Mouse (Mus musculus) c-Kit-positive CD71-negative TER-119-negative erythroid progenitor cells, embryonic 14.5 days (primary cell): Measurements from ENCODE around the gene 1700020A23Rik.
A peak's percentile ranks its signal among the peaks of the same experiment; 100 is the strongest.

ENCODE experiments used
- DNase-seq: peaks from one replicate; pipeline ENCODE4 v3.0.0-alpha.2; 2013; ENCODE audit warnings: low read depth

The 1700020A23Rik gene

DNA sequence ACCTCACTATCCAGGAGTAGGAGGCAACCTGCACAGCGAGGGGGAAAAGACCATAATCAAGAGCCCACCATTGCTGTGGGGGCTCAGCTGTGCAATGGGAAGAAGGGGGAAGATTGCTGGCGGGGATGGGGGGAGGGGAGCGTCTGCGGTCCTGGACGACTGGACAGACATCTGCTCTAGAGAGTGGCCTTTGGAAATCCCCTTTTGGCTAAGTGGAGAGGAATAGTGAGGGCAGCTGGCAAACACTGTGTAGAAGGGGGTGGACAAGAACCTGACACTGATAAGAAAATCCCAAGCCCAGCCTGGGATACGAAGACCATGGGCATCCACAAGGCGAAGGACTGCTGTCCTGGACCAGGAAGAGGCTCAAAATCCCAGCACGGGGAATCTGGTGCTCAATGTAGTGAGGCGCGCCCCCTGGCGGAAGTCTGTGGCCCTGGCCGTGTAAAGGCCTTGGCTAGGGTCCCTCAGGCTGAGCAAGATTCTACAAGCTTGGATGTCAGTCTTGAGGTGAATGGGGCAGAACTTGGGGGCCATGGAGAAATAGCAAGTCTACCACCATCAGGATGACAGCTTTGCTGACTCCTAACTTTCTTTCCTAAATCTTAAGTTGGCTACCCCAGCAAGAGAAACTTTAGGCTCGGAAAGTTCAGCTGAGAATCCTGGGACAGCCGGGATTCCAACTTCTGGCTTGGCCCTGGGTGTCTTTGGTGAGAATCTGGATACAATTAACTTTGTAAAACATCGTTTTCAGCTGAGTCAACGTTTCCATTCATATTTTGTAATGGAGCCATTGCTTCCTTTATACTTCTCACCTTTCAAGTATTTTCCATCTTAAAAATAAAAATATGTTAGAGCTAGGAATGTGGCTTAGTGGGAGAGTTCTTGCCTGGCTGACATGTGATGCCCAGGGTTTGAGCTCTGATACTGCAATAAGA is 6.8 kb downstream of the 1700020A23Rik start:
- DNase-seq, result peak; percentile 58

DNA sequence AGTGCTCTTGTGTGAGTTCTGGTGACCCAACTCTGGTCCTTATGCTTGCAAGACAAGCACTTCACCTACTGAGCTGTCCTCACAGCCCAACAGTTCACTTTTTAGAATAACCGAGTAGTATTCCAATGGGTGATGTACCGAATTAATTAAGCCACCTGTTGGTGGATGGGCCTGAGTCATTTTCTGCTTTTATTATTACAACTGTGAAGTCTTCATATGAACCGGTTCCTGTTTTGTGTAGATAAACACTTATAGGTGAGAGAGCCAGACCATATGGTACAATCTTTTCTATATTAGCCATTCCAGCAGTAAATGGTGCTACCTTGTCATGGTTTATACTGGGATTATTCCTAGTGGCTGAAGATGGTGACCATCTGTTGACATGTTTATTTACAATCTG is 7.7 kb downstream of the 1700020A23Rik start:
- no peak for DNase-seq

GRCm38 (mm10) chr2:130414094-130414856 is 9.2 kb downstream of the 1700020A23Rik start:
- DNase-seq, result no peak

DNA sequence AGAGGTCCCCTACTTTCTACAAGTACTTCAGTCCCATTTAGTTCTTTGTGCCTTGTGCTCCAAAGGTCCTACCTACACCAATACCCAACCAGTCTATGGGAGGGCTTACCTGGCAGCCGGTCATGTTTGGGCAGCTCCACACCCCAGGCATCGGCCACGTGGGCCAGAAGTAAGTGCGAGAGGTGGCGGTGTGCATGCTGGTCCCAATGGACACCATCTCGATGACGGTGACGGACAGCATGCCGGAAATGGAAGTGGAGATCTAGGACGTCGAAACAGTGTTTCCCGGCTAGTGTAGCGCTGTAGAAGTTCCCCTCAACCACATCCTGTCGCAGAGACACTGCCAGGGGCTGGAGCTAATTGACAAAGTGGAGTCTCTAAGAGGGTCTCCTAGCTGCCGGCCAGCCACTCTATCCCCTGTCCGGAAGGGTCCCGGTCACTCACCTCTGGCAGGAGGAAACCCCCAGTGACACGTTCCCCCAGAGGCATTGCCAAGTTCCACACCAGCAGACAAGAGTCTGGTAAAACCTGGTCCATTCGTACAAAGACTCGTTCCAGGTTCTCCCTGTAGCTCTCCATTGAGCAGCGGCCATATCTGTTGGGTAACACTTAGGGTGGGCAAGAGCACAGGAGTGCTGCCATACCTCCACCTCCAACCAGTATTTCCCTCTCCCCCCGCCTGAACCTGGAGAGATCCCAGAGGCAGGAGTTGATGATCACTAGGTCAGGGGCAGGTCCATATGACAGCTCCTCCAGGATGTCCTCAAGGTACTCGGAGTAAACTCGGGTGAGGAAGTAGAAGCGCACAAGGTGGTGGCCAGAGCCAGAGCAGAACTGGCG is 16.9 kb downstream of the 1700020A23Rik start:
- no peak for DNase-seq

- DNase-seq, result peak; percentile 50
These were observed 18.5 kb downstream of the 1700020A23Rik start for GRCm38 (mm10) chr2:130423397-130424125.

DNA sequence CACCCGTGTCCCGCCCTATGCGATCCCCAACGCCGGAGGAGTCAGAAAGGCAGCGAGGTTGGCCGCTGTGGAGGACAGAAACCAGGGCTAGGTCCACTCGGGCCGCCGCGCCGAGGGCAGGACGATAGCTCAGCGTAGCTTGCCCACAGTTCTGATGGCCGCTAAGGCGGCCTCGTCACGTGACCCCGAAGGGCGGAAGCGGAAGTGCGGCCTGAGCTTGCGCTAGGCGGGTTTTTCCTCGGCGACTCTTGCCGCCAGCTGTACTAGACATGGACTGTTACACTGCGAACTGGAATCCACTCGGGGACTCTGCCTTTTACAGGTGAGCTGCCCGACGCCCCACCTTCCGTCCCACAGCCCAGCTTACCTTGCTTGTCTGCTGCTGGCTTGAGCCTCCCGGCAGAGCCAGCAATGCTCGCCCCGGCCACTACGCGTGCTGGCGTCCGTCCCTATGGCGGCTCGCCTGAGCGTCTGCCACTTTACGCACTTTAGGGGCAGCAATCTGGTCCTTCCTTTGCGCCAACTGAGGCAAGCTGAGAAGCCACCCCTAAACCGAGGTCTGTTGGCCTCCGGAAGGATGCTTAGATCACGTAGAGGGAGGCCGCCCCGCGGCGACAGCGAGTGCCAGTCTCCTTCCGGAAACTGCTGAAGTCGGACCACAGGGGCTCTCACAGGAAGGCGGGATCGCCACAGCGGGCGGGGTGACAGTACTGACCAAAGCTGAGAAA is 19.2 kb downstream of the 1700020A23Rik start, which contains the start of the genes Vps16 and Pced1a:
Vps16 (plus strand) TSS at position 214 of the 728 bp plus-strand sequence.
Pced1a (minus strand) TSS at position 576 of the 728 bp plus-strand sequence.
- DNase-seq, result peak; percentile 81

- DNase-seq, result no peak
These were observed 20.1 kb downstream of the 1700020A23Rik start for GRCm38 (mm10) chr2:130425112-130425511.

DNA sequence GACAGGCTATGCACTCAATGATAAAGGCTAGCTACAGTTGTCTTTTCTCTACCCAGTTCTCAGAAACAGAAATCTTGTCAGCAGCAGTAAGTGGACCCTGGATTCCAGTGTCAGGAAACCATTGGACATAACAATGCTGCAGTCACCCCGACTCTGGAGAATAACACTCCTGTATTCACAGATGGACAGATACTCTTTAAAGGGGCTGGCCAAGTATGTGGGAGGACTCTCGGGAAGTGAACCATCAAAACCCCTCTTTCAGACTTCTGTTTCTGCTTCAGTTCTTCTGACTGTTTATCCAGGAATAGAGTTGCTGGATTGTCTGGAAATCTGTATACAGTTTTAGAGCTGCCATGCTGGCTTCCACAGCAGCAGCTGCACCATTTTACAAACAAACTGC is 24.8 kb downstream of the 1700020A23Rik start:
- DNase-seq, result no peak

DNA sequence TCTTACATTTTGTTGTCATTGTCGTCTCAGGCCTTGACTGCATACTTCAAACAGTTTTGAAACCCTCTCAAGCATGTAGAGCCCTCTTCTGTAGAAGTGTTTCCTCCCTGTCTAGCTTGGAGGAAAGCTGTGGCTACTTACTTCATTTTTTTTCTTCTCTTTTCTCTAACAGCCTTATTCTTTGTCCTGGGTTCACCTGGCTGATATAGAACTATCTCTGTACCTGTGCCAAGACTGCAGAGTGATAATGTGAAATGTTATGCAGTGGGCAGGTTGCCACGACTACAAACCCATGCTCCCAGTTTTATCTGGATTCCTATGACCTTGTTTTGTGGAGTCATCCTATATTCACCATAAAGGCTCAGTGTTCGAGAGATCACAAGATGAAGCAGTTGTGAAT is 25.4 kb downstream of the 1700020A23Rik start:
- no peak for DNase-seq

GRCm38 (mm10) chr2:130432157-130432556 is 27.1 kb downstream of the 1700020A23Rik start:
- DNase-seq, result no peak

DNA sequence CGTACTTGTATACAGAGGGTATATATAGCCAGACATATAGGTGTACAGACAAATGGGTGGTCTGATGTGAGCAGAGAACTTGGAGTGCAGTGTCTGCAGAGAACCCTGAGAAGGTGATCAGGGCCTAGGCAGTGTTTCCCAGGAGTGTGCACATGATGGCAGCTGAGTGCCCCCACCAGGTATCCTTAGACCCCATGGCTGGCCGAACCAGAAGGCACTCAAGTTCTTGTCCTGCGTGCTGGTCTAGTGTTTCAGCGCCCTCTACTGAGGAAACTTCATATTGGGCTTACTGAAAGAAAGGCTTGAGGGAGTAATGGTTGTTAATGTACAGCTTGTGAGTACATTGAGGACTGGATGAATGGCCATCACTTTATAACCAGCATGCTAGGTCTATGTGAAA is 28.1 kb downstream of the 1700020A23Rik start:
- DNase-seq, result peak; percentile 62

DNA sequence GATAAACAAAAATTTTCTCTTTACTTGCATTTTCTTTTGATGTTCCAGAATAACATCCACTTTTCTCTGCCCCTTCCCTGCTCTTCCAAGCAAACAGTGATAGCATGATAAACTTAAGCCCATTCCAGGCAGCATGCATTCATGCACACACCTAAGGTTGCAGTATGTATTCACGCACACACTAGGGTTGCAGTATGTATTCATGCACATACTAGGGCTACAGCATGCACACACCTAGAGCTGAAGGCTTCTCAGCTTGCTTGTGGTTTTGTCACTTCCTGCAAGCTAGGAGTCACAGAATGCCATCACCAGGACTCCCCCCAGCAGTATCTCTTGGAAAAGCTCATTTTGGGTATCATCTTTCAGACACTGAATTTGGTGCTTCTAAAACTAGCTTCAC is 31.7 kb downstream of the 1700020A23Rik start:
- DNase-seq, result no peak

GRCm38 (mm10) chr2:130438861-130439260 is 33.8 kb downstream of the 1700020A23Rik start:
- DNase-seq, result no peak

DNA sequence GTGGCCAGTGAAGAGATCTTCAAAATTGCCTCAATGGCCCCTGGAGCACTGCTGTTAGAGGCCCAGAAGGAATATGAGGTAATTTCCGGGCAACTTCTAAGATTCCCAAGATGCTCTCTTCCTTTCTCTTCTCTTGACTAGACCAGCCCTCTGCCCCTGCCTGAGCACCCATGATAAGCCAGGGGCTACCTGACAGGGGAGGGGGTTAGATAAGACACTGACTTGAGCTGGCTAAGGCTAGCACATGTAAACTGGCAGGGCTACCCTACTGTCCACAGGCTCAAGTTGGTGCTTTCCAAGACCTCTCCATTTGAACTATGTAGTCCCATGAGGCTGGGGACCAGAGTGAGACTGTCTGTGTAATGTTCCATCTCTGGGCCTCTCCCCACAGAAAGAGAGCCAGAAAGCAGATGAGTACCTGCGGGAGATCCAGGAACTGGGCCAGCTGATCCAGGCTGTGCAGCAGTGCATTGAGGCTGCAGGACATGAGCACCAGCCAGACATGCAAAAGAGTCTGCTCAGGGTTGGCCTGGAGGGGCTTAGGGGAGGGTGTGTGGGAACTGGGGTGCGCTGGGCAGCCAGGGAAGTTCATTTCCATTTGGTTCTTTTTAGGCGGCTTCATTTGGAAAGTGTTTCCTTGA is 34.9 kb downstream of the 1700020A23Rik start:
- no peak for DNase-seq

DNA sequence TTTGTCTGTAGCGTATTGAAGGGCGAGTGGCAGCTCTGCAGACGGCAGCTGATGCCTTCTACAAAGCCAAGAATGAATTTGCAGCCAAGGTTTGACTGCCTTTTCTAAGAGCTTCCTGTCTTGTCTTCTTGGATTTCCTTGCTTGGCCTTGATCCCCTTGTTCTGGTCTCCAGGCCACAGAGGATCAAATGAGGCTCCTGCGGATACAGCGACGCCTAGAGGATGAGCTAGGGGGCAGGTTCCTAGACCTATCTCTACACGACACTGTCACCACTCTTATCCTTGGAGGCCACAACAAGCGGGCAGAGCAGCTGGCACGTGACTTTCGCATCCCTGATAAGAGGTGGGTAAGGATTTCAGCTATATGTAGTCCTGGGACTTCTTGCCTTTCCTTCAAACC is 37.1 kb downstream of the 1700020A23Rik start:
- no peak for DNase-seq

DNA sequence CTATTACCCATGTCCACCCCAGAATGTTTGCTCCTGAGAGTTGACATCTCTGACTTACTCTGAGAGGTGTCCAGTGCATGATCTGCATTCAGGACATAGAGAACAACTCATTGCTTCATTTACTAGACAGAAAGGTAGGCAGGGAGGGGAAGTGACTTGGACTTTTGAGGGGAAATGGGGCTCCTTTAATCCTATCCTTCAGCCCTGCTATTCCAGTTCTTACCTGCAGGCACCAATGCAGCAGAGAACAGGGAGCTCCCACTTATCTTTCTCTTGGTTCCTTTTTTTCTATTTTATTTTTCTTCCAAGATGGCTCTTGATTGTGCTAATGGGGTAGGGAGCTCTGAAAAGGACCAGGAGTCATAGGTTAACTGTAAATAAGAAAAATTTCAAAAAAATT is 43.4 kb downstream of the 1700020A23Rik start:
- no peak for DNase-seq

DNA sequence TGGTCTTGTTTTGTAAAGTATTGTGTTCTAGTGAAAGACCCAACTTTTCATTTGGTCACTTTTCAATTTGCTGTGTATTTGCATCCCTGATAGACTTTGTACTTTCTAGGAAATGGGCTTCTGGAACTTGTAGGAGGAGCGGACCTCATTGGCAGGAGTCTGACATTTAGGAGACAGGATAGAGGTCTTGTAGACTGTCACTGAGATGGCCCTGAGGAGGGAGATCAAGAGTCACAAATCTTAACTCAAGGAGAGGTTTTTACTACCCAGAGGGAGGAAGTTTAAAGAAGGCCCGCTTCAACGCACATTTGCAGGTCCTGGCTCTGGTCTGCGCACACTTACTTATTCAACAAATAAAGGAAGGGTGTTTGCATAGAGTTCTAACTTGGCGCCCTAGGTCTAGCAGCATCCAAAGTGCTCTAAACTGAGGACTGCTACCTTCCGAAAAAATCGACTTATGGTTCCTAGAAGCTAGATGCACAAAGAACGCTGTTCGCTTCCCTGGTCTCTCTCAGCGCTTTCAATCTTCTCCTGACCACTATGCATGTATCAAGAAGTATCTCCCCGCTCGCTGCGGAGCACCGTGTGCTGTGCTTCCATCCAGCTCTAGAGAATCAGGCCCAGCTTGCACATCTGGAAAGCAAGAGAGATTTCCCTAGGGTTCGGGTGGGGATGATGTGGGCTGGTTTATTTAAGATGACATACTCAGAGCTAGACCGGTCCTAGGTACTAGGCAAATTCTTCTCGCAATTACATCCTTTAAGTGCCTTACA is 44.1 kb downstream of the 1700020A23Rik start:
- DNase-seq, result no peak

GRCm38 (mm10) chr2:130449794-130450433 is 44.9 kb downstream of the 1700020A23Rik start, which contains the start of gene Ptpra:
Gene Ptpra (plus strand): TSS chr2:130450278.
- DNase-seq, result peak; percentile 73

- DNase-seq, result peak; percentile 35
These were observed 45.4 kb downstream of the 1700020A23Rik start for GRCm38 (mm10) chr2:130450434-130450796.
